Mouse (Mus musculus) embryonic fibroblast, embryonic 13.5 days (primary cell): ENCODE measurements around the gene Hs6st3.

Experiments
- CTCF ChIP-seq: IDR thresholded peaks from 2 replicates; pipeline ENCODE4 v1.5.1; 2011; ENCODE audit warnings: mild to moderate bottlenecking, control low read depth, low read length, moderate library complexity, borderline replicate concordance; ENCODE audit not compliant: insufficient read depth
- POLR2A ChIP-seq: IDR thresholded peaks from 2 replicates; pipeline ENCODE4 v1.6.1; 2011; ENCODE audit warnings: low read depth, mild to moderate bottlenecking, control low read depth, low read length, moderate library complexity

GRCm38 (mm10) chr14:119139381-119139950 is 1.3 kb downstream of the Hs6st3 start:
- TF ChIP-seq CTCF (no peak), POLR2A (no peak)
